Mouse (Mus musculus) CH12.LX (cell line): ENCODE results near the gene Tnfrsf11a.
A peak's percentile ranks its signal among the peaks of the same experiment; 100 is the strongest.

Experiments used
- CHD2 ChIP-seq: IDR thresholded peaks from 2 replicates; pipeline ENCODE4 v1.6.1; 2011; ENCODE audit warnings: low read length, improper control_type of control experiment
- CTCF ChIP-seq, 2 experiments: IDR thresholded peaks in 1 of 2; conservative IDR thresholded peaks in 1 of 2; 2 replicates each; pipeline ENCODE4 v1.5.1; 2011 to 2012; ENCODE audit warnings: low read depth in 2 of 2, low read length in 2 of 2, improper control_type of control experiment in 1 of 2, inconsistent platforms in 1 of 2, mild to moderate bottlenecking in 1 of 2, moderate library complexity in 1 of 2
- EP300 ChIP-seq: IDR thresholded peaks from 2 replicates; pipeline ENCODE4 v1.6.1; 2011; ENCODE audit warnings: low read length, improper control_type of control experiment
- HCFC1 ChIP-seq: IDR thresholded peaks from 2 replicates; pipeline ENCODE4 v1.6.1; 2012; ENCODE audit warnings: low read depth, mild to moderate bottlenecking, inconsistent platforms, low read length, improper control_type of control experiment
- JUND ChIP-seq: conservative IDR thresholded peaks from 2 replicates; pipeline ENCODE4 v1.6.1; 2011; ENCODE audit warnings: low read depth, low read length, improper control_type of control experiment
- KAT2A ChIP-seq: IDR thresholded peaks from 2 replicates; pipeline ENCODE4 v1.6.1; 2012; ENCODE audit warnings: low read length, improper control_type of control experiment, inconsistent platforms; ENCODE audit not compliant: insufficient replicate concordance
- MAFK ChIP-seq: IDR thresholded peaks from 2 replicates; pipeline ENCODE4 v1.6.1; 2011; ENCODE audit warnings: low read length, improper control_type of control experiment; ENCODE audit not compliant: insufficient replicate concordance
- MAX ChIP-seq: IDR thresholded peaks from 2 replicates; pipeline ENCODE4 v1.6.1; 2011; ENCODE audit warnings: low read length, improper control_type of control experiment
- MXI1 ChIP-seq: IDR thresholded peaks from 2 replicates; pipeline ENCODE4 v1.6.1; 2011; ENCODE audit warnings: mild to moderate bottlenecking, low read depth, low read length, improper control_type of control experiment
- NRF1 ChIP-seq: IDR thresholded peaks from 2 replicates; pipeline ENCODE4 v1.6.1; 2014; ENCODE audit warnings: low read depth, mild to moderate bottlenecking, inconsistent platforms, low read length, improper control_type of control experiment, moderate library complexity
- POLR2A ChIP-seq: IDR thresholded peaks from 2 replicates; pipeline ENCODE4 v1.6.1; 2011; ENCODE audit warnings: low read depth, mild to moderate bottlenecking, improper control_type of control experiment, low read length
- POLR2AphosphoS2 ChIP-seq: IDR thresholded peaks from 2 replicates; pipeline ENCODE4 v1.6.1; 2011; ENCODE audit warnings: low read depth, low read length, improper control_type of control experiment
- SMC3 ChIP-seq: IDR thresholded peaks from 2 replicates; pipeline ENCODE4 v1.6.1; 2011; ENCODE audit warnings: low read depth, low read length, improper control_type of control experiment
- ZKSCAN1 ChIP-seq: IDR thresholded peaks from 2 replicates; pipeline ENCODE4 v1.6.1; 2012; ENCODE audit warnings: low read depth, inconsistent platforms, low read length, improper control_type of control experiment, borderline replicate concordance

GRCm38 (mm10) chr1:105885575-105885974, 105.1 kb downstream of the Tnfrsf11a start:
- no peak for TF ChIP-seq MAFK
- TF ChIP-seq CTCF (conservative IDR thresholded peaks at IDR 0.05 in 1 of 2, IDR thresholded peaks at IDR 0.05 in 1 of 2; ENCODE audit: low read depth in 2 of 2, low read length in 2 of 2), result peak; percentile 10 to 55; a peak in 2 of 4 replicates
- no peak for TF ChIP-seq JUND
- TF ChIP-seq POLR2A, result no peak
- no peak for TF ChIP-seq KAT2A
- TF ChIP-seq MXI1, result no peak
- no peak for TF ChIP-seq MAX
- no peak for TF ChIP-seq EP300
- peak; percentile 43 for TF ChIP-seq SMC3
- no peak for TF ChIP-seq NRF1
- TF ChIP-seq POLR2AphosphoS2, result no peak
- no peak for TF ChIP-seq CHD2
- TF ChIP-seq HCFC1, result no peak
- no peak for TF ChIP-seq ZKSCAN1
